Mouse (Mus musculus) embryonic facial prominence, embryonic 12.5 days (tissue): ENCODE data around the gene Tyms. TPM values are rescaled to one million over a fixed set of nuclear protein-coding genes. Genes with fewer than 3 reads are reported as not detected.

Source experiments
- ATAC-seq: fragments of 200-750 bp; cut with Nextera tagmentation; 2 replicates; pipeline ENCODE4 v1.8.0; 2017; ENCODE audit not compliant: insufficient number of reproducible peaks, insufficient read depth, low FRiP score, low TSS enrichment
- H3K27ac ChIP-seq: fragments of 300-500 bp; sonication (generic); 2 replicates; pipeline ENCODE4 v1.5.1; 2016; ENCODE audit warnings: mild to moderate bottlenecking
- H3K27me3 ChIP-seq: fragments of 300-500 bp; sonication (generic); 2 replicates; pipeline ENCODE4 v1.6.1; 2016; ENCODE audit warnings: mild to moderate bottlenecking, moderate library complexity
- H3K36me3 ChIP-seq: fragments of 300-500 bp; sonication (generic); 2 replicates; pipeline ENCODE4 v1.6.1; 2016; ENCODE audit warnings: mild to moderate bottlenecking
- H3K4me1 ChIP-seq: fragments of 300-500 bp; sonication (generic); 2 replicates; pipeline ENCODE4 v1.6.1; 2016
- H3K4me2 ChIP-seq: fragments of 300-500 bp; sonication (generic); replicated peaks from 2 replicates; pipeline ENCODE4 v1.6.1; 2016; ENCODE audit warnings: mild to moderate bottlenecking, moderate library complexity
- H3K4me3 ChIP-seq: fragments of 300-500 bp; sonication (generic); 2 replicates; pipeline ENCODE4 v1.5.1; 2016; ENCODE audit warnings: mild to moderate bottlenecking
- H3K9ac ChIP-seq: fragments of 300-500 bp; sonication (generic); 2 replicates; pipeline ENCODE4 v1.6.1; 2016; ENCODE audit warnings: mild to moderate bottlenecking, moderate library complexity
- H3K9me3 ChIP-seq: fragments of 300-500 bp; sonication (generic); 2 replicates; pipeline ENCODE4 v1.6.1; 2016; ENCODE audit warnings: mild to moderate bottlenecking, moderate library complexity
- whole genome bisulfite sequencing: fragments of 180-500 bp; shearing (Covaris S2); methylation state at CpG from one replicate; pipeline ENCODE4 v1.1.7; 2016; 5-methylcytosine and 5-hydroxymethylcytosine counted together
- polyA plus RNA-seq: library from polyadenylated mRNA; unstranded; fragments of >200 nt; fragmentation: Nextera tagmentation; extraction: Ambion mirVana; gene quantifications from 2 replicates; pipeline ENCODE4 v1.2.1, GENCODE M21; 2016

Tyms gene
- polyA plus RNA-seq, result 279 and 288 TPM in 2 replicates

DNA sequence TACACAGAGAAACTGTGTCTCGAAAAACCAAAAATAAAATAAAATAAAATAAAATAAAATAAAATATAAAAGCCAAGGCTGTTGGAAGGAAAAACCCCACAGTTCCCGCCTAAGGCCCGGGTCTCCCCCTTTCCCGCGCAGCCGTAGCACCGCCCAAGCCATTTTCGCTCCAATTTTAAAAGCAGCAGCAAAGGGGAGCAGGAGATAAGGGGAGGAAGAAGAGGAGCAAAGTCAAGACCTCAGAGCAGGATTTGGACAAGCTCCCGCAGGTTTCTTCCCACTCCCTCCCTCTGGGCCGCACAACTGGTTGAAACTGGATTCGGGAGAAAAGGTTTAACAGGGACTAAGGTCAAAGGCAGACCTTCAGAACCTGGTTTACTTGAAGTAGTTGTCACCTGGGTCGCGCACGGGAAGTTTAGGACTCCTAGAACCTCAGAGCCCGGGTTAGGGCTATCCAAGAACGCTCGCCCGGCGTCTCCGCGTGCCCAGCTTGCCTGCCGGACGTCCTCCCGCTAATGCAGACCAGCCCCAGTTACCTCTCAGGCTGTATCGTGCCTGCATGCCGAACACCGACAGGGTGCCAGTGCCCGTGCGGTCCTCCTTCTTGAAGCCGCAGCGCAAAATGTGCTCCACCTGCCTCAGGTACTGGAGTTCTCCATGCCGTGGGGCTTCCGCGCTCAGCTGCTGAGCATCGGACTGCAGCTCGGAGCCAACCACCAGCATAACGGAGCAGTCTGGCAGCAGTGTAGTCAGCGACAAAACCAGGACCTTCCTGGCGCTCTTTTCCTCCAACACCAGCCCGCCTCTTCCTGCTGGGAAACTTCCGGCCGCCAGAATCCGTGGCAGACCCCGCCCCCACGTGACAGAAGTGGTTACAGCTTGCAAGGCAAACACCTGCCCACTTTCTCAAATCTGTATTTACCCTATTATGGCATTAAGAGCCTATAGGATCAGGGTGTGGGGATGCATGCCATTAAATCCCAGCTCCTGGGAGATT, at the start of gene Tyms:
TSS of gene Tyms (minus strand) at position 793 of the 997 bp plus-strand sequence.
- Histone ChIP-seq H3K27me3 (no peaks in the 10 kb centered on the region), H3K27ac (peak within 1 kb of the TSS; percentile 85), H3K4me3 (peak within 1 kb of the TSS; percentile 74), H3K4me2 (peak within 1 kb of the TSS; percentile 58), H3K9me3 (no peaks in the 10 kb centered on the region), H3K9ac (peak within 1 kb of the TSS; percentile 72), H3K36me3 (peaks cover 24% of the 10 kb centered on the region), H3K4me1 (peaks cover 9% of the 10 kb centered on the region)
- peak; percentile 90 for ATAC-seq
- WGBS, result 3% methylated on average over 45 of the region's 45 CpGs

DNA sequence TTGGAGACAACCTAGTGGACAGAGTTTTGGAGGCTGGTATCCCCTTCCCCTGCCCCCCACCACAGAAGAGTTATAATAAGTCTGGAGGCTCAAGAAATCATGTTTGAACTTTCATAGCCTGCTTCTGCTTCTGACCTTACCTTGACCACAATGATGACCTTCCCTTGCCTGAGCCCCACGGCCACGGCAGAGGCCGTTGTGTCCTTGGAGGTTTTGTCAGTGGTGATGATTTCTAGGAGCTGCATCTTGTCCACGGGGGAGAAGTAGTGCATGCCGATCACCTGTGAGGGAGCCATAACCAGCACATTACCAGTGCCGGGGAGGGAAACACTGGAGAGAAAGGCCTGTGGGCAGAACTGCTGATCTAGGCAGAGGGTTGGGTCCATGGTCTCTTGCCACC, 49.1 kb upstream of the Tyms start:
- Histone ChIP-seq H3K4me1 (no peaks in the 10 kb centered on the region), H3K27ac (no peak overlapping the region), H3K9ac (no peak overlapping the region), H3K36me3 (peaks cover 99% of the 10 kb centered on the region), H3K4me2 (no peak overlapping the region), H3K27me3 (no peaks in the 10 kb centered on the region), H3K4me3 (no peak overlapping the region), H3K9me3 (no peaks in the 10 kb centered on the region)
- no peak for ATAC-seq
- 91% methylated on average over 6 of the region's 6 CpGs for WGBS

GRCm38 (mm10) chr5:30120106-30120505, 46.7 kb upstream of the Tyms start:
- Histone ChIP-seq H3K4me3 (no peak overlapping the region), H3K27ac (no peak overlapping the region), H3K4me1 (no peaks in the 10 kb centered on the region), H3K36me3 (peaks cover 78% of the 10 kb centered on the region), H3K9me3 (no peaks in the 10 kb centered on the region), H3K9ac (no peak overlapping the region), H3K27me3 (peaks cover 13% of the 10 kb centered on the region; the same call in 1 of the 2 replicates), H3K4me2 (no peak overlapping the region)
- WGBS, result 91% methylated on average over 7 of the region's 7 CpGs
- ATAC-seq, result no peak

DNA sequence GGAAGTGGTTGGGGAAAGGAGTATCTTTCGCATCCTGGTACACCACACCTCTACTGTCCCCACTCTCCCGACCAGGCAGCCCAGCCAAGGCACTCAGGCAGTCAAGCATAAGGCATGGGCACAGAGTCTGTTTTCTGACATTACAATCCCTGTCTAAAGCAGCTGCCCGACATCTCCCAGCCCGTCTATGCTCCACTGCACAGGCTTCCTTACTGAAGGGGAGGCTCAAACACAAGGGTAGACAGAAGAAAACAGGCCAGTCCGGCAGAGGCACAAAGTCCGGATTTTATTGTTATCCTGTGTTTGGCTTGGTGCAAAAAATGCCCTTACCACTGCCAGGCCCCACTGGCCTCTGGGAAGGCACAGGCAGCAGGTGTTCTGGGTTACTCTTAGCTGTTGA, 45.7 kb upstream of the Tyms start:
- 84% methylated on average over 6 of the region's 6 CpGs for WGBS
- ATAC-seq, result no peak
- H3K36me3 ChIP-seq, result peaks cover 68% of the 10 kb centered on the region
- peaks cover 18% of the 10 kb centered on the region for H3K27me3 ChIP-seq
- H3K9me3 ChIP-seq, result no peaks in the 10 kb centered on the region
- no peak overlapping the region for H3K9ac ChIP-seq
- H3K4me1 ChIP-seq, result no peaks in the 10 kb centered on the region; the same call in 1 of the 2 replicates
- H3K4me3 ChIP-seq, result no peak overlapping the region
- H3K27ac ChIP-seq, result no peak overlapping the region
- no peak overlapping the region for H3K4me2 ChIP-seq

DNA sequence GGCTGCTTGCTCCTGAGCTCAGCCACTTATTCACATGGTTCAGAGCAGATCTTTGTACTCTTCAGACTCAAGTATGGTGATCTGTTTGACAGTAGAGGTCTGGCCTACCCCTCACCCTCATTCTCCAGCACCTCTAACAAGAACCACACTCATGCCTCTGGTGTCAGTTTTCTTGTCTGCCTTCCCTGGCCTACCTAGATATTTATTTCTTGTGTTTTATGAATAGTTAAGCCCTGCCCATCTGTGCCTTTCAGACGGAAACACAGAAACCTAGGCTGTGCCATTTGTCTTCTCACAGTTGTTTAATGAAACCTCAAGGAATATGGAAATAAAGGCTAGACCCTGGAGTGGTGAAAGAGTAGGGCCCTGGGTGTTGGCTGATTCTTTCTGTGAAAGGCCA, 44.6 kb upstream of the Tyms start:
- H3K4me3 ChIP-seq, result no peak overlapping the region
- no peak overlapping the region for H3K27ac ChIP-seq
- H3K36me3 ChIP-seq, result peaks cover 57% of the 10 kb centered on the region
- H3K4me2 ChIP-seq, result no peak overlapping the region
- no peaks in the 10 kb centered on the region for H3K9me3 ChIP-seq
- WGBS, result 80% methylated on average over 1 of the region's 1 CpGs
- H3K9ac ChIP-seq, result no peak overlapping the region
- peaks cover 30% of the 10 kb centered on the region for H3K27me3 ChIP-seq
- peaks cover 4% of the 10 kb centered on the region; the same call in 1 of the 2 replicates for H3K4me1 ChIP-seq
- no peak for ATAC-seq

- ATAC-seq, result no peak
- Histone ChIP-seq H3K27ac (no peak overlapping the region), H3K4me2 (no peak overlapping the region), H3K27me3 (peaks cover 51% of the 10 kb centered on the region), H3K4me1 (peaks cover 12% of the 10 kb centered on the region), H3K4me3 (no peak overlapping the region), H3K36me3 (peaks cover 34% of the 10 kb centered on the region), H3K9ac (no peak overlapping the region), H3K9me3 (no peaks in the 10 kb centered on the region)
- 30% methylated on average over 10 of the region's 10 CpGs for WGBS
Measured at GRCm38 (mm10) chr5:30115718-30116117, 42.3 kb upstream of the Tyms start.

DNA sequence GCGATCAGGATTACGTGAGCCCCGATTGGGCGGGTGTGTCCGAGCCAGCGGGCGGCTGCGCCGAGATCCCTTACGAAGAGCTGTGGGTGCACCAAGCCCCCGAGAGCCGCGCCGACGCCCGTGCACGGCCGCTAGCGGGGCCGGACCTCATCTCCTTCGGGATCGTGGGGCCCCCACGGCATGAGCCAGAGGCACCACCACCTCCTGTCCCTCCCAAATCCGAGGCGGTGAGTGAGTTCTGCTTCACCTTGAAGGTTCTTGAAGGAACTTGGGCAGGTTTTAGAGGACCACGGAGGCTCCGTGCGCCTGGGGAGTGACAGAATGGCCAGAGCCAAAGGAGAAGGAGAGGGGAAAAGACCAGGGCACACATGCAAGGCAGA, 41.3 kb upstream of the Tyms start:
- H3K9ac ChIP-seq, result peak overlapping the region; percentile 65
- no peaks in the 10 kb centered on the region for H3K9me3 ChIP-seq
- H3K4me3 ChIP-seq, result peak overlapping the region; percentile 53
- peaks cover 24% of the 10 kb centered on the region for H3K36me3 ChIP-seq
- 1% methylated on average over 28 of the region's 28 CpGs for WGBS
- ATAC-seq, result no peak
- H3K27me3 ChIP-seq, result peaks cover 60% of the 10 kb centered on the region
- no peak overlapping the region for H3K27ac ChIP-seq
- peaks cover 18% of the 10 kb centered on the region for H3K4me1 ChIP-seq
- H3K4me2 ChIP-seq, result peak overlapping the region; percentile 94

DNA sequence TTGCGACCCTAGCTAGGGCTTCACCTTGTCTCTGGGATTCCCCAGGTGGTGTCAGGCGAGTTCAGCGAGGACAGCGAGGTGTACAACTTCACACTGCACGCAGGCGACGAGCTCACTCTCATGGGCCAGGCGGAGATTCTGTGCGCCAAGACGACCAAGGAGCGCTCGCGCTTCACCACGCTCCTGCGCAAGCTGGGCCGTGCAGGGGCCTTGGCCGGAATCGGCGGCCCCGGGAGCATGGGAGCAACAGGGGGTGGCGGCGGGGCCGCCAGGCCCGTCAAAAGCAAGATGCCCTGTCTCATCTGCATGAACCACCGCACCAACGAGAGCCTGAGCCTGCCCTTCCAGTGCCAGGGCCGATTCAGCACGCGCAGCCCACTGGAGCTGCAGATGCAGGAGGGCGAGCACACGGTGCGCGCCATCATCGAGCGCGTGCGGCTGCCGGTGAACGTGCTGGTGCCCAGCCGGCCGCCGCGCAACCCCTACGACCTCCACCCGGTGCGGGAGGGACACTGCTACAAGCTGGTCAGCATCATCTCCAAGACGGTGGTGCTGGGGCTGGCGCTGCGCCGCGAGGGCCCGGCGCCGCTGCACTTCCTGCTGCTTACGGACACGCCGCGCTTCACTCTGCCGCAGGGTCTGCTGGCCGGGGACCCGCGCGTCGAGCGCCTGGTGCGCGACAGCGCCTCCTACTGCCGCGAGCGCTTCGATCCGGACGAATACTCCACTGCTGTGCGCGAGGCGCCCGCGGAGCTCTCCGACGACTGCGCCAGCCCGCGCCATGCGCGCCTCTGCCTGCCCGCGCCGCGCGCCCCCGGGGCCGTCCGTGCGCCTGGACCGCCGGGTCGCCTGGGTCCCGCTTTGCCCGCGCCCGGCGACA, 40.7 kb upstream of the Tyms start:
- no peaks in the 10 kb centered on the region for H3K9me3 ChIP-seq
- ATAC-seq, result peak; percentile 83; the same call in 1 of the 2 replicates
- H3K9ac ChIP-seq, result peak overlapping the region; percentile 65
- WGBS, result under 1% methylated on average over 103 of the region's 103 CpGs
- H3K27me3 ChIP-seq, result peaks cover 64% of the 10 kb centered on the region
- H3K27ac ChIP-seq, result no peak overlapping the region
- peaks cover 18% of the 10 kb centered on the region for H3K4me1 ChIP-seq
- H3K4me2 ChIP-seq, result peak overlapping the region; percentile 94
- peak overlapping the region; percentile 53 for H3K4me3 ChIP-seq
- peaks cover 18% of the 10 kb centered on the region for H3K36me3 ChIP-seq

DNA sequence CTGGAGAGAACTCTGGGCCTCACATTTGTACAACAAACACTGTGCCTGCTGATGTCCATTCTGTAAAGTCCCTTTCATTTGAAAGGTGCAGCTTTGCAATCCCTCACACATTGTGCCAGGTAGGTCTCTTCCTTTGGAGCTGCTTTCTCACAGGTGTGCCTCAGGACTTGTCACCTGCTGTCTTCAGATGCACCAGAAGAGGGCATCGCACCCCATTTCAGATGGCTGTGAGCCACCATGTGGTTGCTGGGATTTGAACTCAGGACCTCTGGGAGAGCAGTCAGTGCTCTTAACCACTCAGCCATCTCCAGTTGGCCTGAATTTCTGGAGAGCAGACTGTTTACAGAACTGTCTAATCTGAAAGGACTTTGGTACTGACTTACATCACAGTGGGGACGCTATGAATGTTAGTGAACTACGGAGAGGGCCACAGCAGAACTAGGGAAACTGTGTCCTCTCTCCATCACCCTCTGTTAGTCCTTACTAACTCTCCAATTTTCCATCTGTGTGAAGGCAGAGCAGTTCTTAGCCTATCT, 39.2 kb upstream of the Tyms start:
- H3K27me3 ChIP-seq, result peaks cover 72% of the 10 kb centered on the region
- WGBS, result 86% methylated on average over 3 of the region's 3 CpGs

DNA sequence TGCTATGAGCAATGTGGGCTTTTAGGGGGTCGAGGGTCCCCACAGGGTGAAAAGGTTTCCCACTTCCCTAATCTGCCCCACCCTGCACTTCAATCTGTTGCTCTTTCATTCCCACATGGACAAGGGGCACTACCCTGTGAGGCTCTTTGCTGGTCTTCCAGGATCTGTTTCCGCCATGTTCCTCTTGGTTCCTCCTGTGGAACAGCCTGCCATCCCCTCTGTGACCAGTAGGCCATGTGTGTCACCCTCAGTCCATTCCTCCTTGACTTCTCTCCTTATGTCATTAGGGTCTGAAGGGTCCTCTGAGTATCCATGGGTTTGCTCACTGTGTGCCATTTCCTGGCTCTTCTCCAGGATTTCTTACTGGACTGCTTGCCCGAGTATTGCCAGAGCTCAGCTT, 38.4 kb upstream of the Tyms start:
- peaks cover 30% of the 10 kb centered on the region for H3K4me1 ChIP-seq
- no peak for ATAC-seq
- no peak overlapping the region for H3K4me3 ChIP-seq
- 67% methylated on average over 3 of the region's 3 CpGs for WGBS
- peak overlapping the region; percentile 41; the same call in 1 of the 2 replicates for H3K4me2 ChIP-seq
- no peaks in the 10 kb centered on the region; the same call in 1 of the 2 replicates for H3K36me3 ChIP-seq
- H3K27me3 ChIP-seq, result peaks cover 80% of the 10 kb centered on the region
- H3K9ac ChIP-seq, result no peak overlapping the region
- H3K27ac ChIP-seq, result no peak overlapping the region
- no peaks in the 10 kb centered on the region for H3K9me3 ChIP-seq

More for the DNA sequence above, 39.2 kb upstream of the Tyms start:
- Histone ChIP-seq H3K4me2 (no peak overlapping the region), H3K36me3 (peaks cover 2% of the 10 kb centered on the region; the same call in 1 of the 2 replicates), H3K4me3 (no peak overlapping the region), H3K9ac (no peak overlapping the region), H3K4me1 (peaks cover 22% of the 10 kb centered on the region), H3K27ac (no peak overlapping the region), H3K9me3 (no peaks in the 10 kb centered on the region)
- ATAC-seq, result no peak

- H3K4me3 ChIP-seq, result peak overlapping the region; percentile 1
- no peak overlapping the region for H3K27ac ChIP-seq
- ATAC-seq, result no peak
Measured at GRCm38 (mm10) chr5:30111126-30111525, 37.7 kb upstream of the Tyms start.

More at GRCm38 (mm10) chr5:30111126-30111525, 37.7 kb upstream of the Tyms start:
- Histone ChIP-seq H3K27me3 (peaks cover 83% of the 10 kb centered on the region), H3K9ac (no peak overlapping the region; the same call in 1 of the 2 replicates), H3K4me1 (peaks cover 32% of the 10 kb centered on the region), H3K4me2 (peak overlapping the region; percentile 41), H3K36me3 (no peaks in the 10 kb centered on the region), H3K9me3 (no peaks in the 10 kb centered on the region)
- 2% methylated on average over 18 of the region's 18 CpGs for WGBS
